Mouse (Mus musculus) CH12.LX (cell line): ENCODE data around the gene Lrch1.

Experiments
- BHLHE40 ChIP-seq: IDR thresholded peaks from 2 replicates; pipeline ENCODE4 v1.6.1; 2011; ENCODE audit warnings: mild to moderate bottlenecking, low read depth, low read length, improper control_type of control experiment
- CTCF ChIP-seq, 2 experiments: IDR thresholded peaks in 1 of 2; conservative IDR thresholded peaks in 1 of 2; 2 replicates each; pipeline ENCODE4 v1.5.1; 2011 to 2012; ENCODE audit warnings: low read depth in 2 of 2, low read length in 2 of 2, improper control_type of control experiment in 1 of 2, inconsistent platforms in 1 of 2, mild to moderate bottlenecking in 1 of 2, moderate library complexity in 1 of 2
- HCFC1 ChIP-seq: IDR thresholded peaks from 2 replicates; pipeline ENCODE4 v1.6.1; 2012; ENCODE audit warnings: low read depth, mild to moderate bottlenecking, inconsistent platforms, low read length, improper control_type of control experiment
- MAX ChIP-seq: IDR thresholded peaks from 2 replicates; pipeline ENCODE4 v1.6.1; 2011; ENCODE audit warnings: low read length, improper control_type of control experiment
- MXI1 ChIP-seq: IDR thresholded peaks from 2 replicates; pipeline ENCODE4 v1.6.1; 2011; ENCODE audit warnings: mild to moderate bottlenecking, low read depth, low read length, improper control_type of control experiment
- PAX5 ChIP-seq: IDR thresholded peaks from 2 replicates; pipeline ENCODE4 v1.6.1; 2012; ENCODE audit warnings: low read length, inconsistent platforms, mixed read lengths
- USF1 ChIP-seq: IDR thresholded peaks from 2 replicates; pipeline ENCODE4 v1.6.1; 2014; ENCODE audit warnings: low read depth, mild to moderate bottlenecking, inconsistent platforms, low read length, improper control_type of control experiment
- ZC3H11A ChIP-seq: IDR thresholded peaks from 2 replicates; pipeline ENCODE4 v1.6.1; 2012; ENCODE audit warnings: low read depth, mild to moderate bottlenecking, inconsistent platforms, low read length, improper control_type of control experiment

DNA sequence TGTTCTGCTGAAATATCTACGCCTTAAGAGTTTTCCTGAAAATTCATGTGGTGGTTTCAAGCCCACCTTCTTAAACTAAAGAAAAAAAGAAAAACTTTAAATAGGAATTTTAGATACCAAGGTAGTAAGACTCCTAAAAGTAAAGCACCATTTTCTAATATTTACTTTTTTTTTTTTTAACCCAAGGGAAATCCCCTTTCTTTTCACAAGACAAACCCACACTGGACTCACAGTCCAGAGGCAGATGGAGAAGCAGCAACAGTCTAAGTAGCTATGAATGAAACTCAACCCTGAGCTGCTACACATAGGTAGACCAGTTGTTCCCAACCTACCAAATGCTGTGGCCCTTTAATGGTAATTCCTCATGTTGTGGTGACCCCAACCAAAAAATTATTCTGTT lies 59.6 kb downstream of the Lrch1 start:
- TF ChIP-seq CTCF (conservative IDR thresholded peaks at IDR 0.05 in 1 of 2, IDR thresholded peaks at IDR 0.05 in 1 of 2; ENCODE audit: low read depth in 2 of 2, low read length in 2 of 2) (no peak), MAX (no peak), USF1 (no peak), BHLHE40 (no peak), HCFC1 (no peak), ZC3H11A (no peak), PAX5 (no peak), MXI1 (no peak)
